Mouse (Mus musculus): ENCODE measurements around the gene Rcan2.
A peak's percentile ranks its signal among the peaks of the same experiment; 100 is the strongest.

Gene Rcan2

DNA sequence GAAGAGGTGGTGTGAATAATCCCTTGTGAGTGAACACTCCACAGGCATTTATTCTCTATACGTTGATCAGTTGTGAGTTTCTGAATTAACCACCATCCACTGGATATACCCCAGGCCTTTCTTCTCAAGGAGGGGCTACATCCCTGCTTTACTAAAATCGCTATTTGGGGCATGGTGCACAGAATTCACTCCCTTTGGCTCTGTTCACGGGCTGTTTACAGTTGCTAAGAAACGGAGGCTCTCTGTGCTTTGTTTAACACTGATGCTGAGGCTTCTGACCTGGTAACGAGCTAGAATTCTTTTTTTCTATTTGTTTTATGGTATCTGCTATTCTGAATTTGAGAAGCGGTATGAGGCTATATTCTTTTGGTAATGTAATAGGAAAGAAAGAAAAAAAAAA, 224.8 kb downstream of the Rcan2 start:
- no peak for DNase-seq

DNA sequence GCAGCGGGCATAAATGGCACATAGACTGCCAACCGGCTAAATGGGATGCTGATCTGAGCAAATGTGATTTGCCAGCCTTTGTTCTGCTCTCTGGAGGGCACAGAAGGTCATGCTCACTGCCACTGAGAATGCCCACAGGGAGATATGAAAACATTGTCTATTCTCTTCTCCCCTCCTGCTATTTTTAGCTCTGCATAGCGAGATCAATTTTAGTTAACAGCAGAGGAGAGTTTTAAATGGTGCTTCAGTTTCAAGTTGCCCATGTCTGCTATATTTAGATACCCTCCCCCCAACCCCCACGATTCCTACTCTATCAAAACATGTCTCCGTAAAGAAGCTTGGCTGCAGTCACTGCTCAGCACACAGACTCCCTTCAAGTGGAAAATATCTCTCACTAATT, 225.2 kb downstream of the Rcan2 start:
- no peak for DNase-seq

DNA sequence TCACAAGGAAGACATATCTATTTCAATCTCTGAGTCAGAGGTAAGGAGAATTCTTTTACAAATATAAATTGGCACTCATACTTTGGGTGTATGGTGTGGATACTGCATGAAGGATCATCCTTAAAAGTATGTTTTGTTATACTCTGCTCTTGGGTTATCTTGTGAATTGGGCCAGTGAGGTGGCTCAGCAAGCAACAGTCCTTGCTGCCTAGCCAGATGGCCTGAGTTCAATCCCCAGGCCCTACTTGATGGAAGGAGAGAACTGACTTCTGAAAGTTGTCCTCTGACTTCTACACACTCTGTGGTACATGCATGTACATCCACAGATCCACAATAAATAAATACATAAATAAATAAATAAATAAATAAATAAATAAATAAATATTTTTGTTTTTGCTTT, 225.6 kb downstream of the Rcan2 start:
- no peak for DNase-seq

DNA sequence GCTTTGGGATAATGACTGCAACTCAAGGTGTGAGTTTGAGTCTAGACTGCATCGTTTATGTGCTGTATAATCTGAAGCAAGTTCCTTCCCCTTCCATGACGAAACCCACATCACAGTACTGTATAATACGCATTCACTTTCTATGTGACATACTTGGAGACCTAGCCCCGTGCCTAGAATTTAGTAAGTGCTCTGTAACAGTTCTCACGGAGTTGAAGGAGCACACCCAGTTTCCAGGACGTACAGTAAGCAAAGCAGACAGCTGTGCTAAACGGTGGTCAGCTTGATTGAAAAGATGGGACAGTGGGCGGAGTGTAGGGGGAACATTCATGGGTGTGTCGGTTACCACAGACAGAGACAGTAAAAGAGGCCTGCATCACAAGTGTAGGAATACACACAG, 226.2 kb downstream of the Rcan2 start:
- DNase-seq = no peak

DNA sequence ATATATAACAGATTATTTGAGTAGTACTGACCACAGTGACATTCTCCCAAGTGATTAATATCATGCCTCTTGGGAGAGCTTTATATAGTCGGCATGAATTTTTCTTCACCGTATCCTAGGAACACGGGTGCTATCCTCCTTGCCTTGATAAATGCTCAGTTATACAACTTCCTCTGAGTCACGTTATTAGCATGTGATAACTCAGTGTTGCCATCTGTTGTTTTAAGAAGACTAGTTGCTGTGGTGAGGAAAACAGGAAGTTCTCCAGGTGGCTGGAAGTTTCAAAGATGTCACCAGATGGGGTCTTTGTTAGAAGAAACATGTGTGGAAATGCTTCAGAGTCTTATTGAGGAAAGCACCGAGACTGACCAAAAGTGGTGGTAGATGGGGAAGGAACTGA, 228.5 kb downstream of the Rcan2 start:
- no peak for DNase-seq

DNA sequence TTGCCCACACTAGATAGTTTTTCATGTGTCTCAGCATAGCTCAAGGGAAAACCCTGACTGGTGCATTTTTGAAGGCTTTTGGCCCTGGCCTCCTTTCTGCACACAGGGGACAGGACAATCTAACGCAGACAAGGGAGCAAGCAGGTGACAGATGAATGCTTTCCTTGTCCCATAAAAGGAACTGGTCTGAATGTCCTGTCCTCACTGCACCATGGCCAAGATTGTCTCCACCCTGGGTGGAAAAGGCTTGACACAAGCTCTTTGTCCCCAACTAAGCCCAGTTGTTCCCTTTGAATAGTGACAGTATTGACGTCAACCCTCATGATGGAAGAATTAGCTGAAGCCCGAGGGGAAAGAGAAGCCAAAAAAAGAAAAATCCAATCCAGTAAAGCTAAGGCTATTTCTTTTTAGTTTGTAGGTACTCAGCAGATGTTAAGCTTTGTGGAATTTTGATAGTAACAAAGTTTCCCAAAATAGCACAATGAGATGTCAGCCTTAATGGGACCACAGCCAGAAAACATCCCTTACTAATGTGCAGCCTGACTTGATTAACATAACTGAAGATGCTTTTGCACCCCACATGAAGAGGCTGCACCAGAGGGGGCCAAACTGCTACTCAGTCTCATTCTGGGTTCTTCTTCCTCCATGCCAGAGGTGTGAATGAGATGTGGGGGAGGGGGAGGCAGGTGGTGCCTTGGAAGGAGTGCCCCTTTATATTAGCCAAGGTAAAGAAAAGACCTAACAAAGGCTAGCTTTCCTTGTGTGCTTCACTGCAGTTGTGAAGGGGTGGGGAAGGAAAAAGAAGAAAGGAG, 229.8 kb downstream of the Rcan2 start:
- no peak for DNase-seq

DNA sequence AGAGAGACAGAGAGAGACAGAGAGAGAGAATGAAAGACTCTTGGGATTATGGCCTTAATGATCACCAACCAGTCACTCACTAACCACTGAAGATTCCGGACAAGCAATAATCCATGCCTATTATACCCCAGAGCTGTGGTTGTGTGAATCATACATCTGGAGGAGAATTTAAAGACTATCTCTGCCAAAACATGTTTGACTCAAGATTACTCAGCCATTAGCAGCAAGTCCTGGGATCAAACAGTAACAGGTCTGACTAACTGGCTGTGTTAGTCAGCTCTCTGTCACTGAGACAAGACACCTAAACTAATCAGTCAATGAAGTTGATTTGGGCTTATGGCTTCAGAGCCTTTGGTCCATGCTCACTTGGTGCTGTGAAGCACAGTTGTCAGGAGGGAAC, 233.9 kb downstream of the Rcan2 start:
- no peak for DNase-seq

DNA sequence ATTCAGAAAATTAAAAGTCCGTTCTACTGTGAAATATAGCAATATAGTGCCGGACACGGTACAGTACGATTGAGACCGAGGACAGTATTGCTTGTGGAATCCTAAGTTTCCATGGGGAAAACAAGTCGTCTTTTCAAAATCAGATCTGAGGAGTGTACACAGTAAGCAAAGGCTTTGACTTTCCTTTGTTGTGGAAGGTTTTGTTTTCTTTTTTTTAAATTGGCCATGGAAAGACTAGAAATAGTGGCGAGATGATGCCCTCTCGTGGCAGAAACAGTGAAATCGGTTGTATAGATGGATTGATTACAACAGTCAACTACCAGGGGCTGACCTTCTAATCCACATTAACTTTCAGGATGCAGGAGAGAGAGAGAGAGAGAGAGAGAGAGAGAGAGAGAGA, 237.5 kb downstream of the Rcan2 start:
- DNase-seq = peak; percentile 19

DNA sequence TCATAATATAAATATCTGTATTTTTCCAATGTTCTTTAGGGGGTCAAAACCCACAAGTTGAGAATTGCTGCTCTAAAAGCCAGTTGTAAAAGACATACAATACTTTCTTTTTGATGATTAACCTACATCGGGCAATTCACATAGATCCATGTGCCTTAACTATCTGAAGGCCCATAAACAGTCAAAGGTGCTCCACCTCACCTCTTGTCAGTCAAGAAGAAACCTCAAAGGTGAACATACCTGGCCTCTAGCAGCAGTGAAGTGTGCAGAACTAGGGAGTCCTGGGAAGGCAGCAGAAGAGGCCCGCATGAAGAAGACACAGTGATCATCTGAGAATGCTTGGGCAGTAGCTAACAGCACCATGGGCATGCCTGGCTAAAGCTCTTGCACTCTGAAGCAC, 239.3 kb downstream of the Rcan2 start:
- DNase-seq = no peak

DNA sequence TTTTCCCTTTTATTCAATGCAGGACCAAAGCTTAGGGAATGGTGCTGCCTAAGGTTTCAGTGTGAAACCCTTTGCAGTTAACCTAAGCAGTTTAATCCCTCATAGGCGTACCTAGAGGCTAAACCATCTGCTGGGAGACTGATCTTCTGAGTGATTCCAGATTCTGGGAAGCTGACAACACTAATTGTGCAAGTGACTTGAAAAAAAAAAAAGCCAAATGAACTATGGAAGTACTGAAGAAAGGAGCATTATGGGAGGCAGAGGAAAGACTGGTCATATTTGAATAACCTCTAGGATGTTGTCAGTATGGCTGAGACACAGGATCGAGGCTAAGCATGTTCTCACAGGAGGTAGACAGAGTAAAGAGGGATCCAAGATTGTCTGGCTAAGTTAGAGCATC, 241.2 kb downstream of the Rcan2 start:
- no peak for DNase-seq

DNA sequence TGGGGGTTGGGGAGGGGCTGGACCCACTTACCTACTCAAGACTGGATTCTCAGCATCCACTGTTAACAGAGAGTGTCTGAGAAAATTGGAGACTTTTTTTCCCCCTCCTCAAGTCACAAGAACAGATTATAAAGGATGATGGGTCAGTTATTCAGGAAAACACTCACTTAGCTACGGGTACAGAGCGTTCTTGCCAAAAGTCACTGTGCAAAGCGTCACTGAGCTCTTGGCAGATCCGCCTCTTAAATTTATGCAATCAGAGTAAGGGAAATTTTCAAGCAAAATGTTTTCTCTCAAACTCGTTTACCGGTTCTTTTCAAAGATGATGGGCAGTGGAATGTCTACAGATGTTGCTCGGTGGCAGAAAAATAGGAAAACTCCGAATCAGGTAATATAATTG, 241.7 kb downstream of the Rcan2 start:
- no peak for DNase-seq

DNA sequence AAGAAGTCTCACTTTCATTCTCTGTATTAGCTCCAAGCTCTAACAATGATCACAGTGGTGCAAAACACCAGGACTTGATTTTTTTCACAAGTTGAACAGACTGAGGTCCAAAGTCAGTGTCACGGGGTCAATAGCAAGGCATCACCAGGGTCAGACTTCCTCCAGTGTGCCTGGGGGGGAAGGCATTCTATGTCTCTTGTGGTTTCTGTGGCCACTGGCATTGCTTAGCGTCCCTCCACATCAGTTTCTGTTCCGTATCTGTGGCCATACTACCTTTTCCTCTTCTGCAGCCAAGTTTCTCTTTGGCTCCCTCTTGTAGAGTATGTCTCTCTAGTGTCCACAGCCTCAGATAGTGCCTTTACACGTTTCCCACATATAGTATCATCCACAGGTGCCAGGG, 252.3 kb downstream of the Rcan2 start:
- peak; percentile 6 for DNase-seq

DNA sequence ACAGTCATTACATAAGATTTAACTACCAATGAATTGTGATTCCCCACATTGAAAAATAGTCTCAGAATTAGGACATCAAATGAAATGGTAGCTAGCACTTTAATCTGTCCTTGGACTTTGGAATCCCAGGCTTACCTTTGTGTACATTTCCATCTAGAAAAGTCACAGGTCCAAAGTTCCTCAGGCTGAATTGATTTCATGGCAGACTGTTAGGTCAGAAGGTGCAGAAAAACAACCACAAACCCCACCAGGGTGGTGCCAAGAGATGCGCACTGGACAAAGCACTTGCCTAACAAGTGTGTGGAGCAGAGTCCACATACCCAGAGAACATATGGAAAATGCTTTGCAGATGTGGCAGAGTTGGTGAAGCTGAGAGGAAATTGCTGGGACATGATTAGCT, 256.0 kb downstream of the Rcan2 start:
- peak; percentile 9 for DNase-seq

DNA sequence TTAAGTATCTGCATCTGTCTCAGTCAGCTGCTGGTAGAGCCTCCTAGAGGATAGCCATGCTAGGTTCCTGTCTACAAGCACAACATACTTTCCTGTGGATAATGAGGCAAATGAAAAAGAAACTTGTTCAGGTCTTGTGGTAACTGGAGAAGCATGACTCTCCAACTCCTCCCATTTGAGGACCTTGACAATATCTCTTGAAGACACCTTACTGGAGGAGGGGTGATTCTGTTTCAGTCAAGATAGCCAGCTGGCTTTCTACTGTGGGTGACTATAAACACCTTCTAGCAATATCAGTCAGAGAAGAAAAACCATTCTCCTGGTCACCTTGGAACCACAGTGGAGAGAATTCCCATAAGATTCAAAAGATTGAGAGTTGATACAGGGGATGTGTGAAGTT, 257.0 kb downstream of the Rcan2 start:
- DNase-seq = no peak

DNA sequence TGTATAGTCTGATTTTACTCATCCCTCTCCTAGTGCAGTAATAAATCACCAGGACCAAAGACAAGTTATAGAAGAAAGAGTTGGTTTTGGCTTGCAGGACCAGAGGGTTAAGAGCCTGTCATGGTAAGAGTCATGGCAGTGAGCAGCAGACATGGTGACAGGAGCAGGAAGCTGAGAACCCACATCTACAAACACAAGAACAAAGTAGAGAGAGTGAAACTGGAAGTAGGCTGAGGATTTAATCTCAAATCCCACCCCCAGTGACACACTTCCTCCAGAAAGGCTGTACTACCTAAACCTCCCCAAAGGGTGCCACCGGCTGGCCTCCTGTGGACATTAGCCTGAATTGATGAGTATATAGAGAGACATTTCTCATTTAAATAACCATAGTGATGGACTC, 259.6 kb downstream of the Rcan2 start:
- no peak for DNase-seq

DNA sequence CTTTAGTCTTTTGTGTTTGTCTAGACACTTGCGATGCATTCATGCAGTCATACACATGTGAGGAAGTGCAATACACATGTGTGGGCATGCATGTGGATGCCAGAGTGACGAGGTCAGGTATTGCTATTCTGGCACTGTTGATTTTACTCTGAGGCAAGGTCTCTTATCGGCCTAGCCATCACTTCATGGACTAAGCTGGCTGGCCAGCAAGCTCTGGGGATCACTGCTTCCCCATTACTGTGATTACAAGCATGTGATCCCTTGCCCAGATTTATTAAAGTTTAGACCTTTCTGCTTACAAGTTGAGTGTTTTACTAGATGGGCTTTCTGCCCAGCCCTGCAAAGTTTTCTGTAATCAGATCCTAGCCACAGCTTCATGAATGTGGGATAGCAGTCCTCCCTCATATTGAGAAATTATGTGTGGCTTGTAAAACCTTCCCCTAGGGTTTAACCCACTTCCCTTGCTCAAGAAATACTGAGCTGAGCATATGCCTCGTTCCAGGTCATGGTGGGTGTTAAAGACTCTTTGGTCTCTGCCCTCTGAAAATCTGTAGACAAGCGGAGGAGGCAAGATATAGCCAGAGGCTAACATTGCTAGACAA, 260.2 kb downstream of the Rcan2 start:
- DNase-seq = no peak

DNA sequence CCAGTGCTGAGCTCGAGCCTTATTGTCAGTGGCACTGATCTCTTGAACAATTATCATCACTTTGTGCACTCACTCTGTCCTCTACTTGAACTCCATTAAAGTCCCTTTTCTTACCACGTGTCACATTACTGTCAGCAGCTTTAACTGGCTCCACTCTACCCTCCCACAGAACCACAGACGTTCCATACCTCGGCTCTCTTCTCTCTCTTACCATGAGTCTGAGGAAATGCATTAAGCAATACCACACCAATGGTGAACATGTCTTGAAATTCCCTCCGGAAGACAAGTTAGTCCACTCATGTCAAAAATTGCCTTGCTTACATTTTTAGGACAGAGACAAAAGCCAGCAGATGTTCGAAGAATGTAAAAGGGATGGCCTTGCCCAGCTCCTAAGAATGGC, 267.7 kb downstream of the Rcan2 start:
- DNase-seq = no peak

DNA sequence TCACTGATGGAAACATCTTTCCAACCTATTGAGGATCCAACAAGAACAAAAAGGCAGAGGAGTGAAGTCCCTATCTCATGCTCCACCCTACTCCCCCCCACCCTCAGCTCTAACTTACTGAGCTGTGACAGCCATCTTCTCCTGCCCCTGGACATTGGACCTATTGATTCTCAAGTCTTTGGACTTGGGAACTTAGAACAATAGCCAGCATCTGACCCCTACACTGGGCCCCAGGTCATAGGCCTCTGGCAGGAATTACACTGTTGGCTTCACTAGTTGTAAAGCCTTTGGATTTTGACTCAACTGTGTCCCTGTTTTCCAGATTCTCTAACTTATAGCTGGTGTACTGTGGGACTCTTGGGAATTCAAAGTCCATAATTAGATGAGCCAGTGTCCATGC, 270.5 kb downstream of the Rcan2 start:
- DNase-seq = no peak

DNA sequence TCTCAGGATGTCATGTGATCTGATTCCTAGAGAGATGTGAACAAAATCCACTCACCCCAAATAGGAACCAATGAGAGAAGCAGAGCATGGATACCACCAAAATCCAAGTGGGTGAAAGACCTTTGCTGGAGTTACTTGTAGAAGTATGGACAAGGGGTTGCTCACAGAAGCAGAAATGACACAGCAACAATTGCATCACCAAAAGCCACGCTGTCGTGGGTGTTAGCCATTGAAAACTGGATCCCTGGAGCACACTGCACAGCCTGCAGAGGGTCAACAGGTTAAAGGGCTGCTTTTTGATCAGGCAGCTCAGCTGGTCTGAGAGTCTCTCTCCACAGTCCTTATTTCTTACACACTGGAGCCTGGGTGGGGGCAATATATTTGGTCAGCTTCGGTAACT, 274.4 kb downstream of the Rcan2 start:
- DNase-seq = no peak

DNA sequence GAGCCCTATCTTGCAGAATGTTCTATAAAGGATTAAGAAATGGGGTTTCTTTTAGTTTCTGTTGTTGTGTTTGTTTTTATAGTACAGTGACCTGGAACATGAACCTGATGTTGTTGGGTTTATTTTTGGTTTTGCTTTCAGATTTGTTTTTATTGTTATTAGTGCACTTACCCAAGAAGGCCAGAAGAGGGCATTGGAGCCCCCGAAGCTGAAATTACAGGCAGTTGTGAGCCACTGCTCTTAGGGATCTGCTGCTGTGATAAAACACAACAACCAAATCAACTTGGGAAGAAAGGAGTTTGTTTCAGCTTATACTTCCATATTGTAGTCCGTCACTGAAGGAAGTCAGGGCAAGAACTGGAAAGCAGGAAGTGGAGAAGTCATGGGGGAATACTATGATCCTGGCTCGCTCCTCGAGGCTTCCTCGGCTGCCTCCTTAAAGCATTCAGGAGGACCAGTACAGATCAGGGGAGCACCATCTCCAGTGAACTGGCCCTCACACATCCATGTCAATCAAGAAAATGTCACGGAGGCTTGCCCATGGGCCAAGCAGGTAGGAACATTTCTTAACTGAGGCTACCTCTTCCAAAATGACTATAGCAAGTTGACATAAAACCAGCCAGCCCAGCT, 275.0 kb downstream of the Rcan2 start:
- peak; percentile 7 for DNase-seq

DNA sequence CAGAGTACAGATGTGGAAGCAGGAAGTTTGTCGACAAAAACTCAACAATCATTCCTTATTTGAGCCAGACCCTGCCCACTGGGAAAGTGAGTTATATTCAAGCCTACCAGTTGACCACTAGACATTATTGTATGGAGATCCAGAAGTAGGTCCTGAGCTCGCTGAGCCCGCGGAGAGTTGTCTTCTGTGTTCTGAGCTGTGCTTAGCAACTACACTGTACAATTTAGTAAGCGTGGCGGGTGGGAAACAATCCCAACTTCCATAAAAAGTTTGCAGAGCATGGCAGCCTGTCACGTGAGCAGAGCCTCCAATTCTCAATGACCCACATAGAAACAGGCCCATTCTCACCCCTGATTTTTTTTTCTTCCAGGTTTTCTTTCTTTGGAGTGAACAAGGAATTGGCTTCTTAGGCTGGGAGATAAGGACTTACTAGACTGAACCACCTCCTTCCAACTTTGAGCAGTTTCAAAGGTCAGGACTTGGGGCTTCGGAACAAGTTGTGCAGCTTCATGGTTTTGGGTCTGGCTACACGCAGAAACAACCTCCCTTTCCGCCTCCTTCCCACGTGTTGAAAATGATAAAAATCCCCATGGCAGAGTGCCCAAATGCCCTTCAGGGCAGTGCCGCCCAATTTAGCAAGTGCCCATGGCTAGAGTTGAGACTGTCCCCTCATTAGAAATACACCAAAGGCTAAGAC, 276.1 kb downstream of the Rcan2 start:
- DNase-seq = no peak

DNA sequence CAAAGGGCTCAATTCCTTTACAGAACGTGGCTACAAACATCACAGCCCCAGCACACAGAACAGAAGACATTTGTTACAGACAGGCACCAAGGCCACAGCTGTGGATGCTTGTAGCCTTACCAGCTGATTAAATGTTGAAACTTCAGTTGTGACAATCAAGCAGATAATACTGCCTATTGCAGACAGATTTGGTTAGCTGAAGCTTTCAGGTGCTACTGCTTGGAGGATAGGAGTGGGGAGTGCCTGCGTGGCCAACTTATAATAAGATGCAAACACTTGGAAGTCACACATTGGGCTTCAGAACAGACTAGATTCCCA, 276.7 kb downstream of the Rcan2 start:
- DNase-seq = no peak

DNA sequence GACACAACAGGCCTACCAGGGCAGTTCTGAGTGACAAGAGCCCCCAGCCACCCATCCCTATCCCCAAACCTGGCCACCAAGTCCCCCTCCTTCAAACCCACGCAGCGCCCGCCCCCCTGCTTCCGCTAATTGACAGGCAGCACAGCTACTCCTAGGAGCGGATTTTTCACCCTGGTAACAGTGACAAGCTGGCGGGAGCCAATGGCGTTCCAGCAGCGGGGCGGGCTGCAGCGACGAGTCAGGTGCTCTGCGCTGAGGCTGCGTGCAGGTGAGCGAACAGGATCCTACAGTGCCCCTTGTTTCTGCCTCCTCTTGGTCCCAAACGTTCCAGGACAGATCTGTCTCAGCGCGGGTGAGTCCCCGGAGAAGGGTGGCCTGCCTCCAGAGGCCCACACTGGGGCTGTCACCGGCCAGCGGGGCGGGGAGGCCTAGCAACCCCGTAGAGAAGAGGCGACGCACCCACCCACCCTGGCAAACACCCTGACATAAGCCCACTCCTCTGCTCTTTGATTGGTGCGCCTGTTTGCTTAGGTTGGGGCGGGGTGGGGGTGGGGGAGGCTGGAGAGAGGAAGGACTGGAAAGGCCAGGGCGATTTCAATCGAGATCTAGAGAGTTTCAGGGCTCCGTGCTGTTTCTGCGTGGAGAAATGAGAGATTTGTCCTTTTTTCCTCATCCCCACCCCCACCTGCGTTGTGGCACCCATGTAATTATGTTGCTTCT, 277.6 kb downstream of the Rcan2 start, which contains the start of gene Enpp5:
Gene Enpp5 (plus strand): TSS at position 183 of the 720 bp plus-strand sequence.
- DNase-seq = peak; percentile 72

Data from liver (tissue).